Mouse (Mus musculus) intestine, postnatal 0 days (tissue): Measurements from ENCODE around the gene Sox12. TPM values are rescaled to one million over a fixed set of nuclear protein-coding genes. Genes with fewer than 3 reads are reported as not detected.
"Not testable (repeated sequence)": the region's sequence is repeated elsewhere in the genome, so short reads cannot be mapped to it uniquely, and the experiment has no call there.

ENCODE experiments used
- ATAC-seq: fragments of 200-750 bp; cut with Nextera tagmentation; 2 replicates; pipeline ENCODE4 v1.8.0; 2017; ENCODE audit warnings: mild to moderate bottlenecking, moderate TSS enrichment, moderate library complexity
- H3K27ac ChIP-seq: fragments of 300-500 bp; sonication (generic); 2 replicates; pipeline ENCODE4 v1.5.1; 2014; ENCODE audit warnings: mild to moderate bottlenecking, low read depth, low read length, moderate library complexity
- H3K27me3 ChIP-seq: fragments of 300-500 bp; sonication (generic); replicated peaks from 2 replicates; pipeline ENCODE4 v1.6.1; 2014; ENCODE audit warnings: low read length, mixed read lengths; ENCODE audit not compliant: control insufficient read depth, insufficient read depth
- H3K36me3 ChIP-seq: fragments of 300-500 bp; sonication (generic); 2 replicates; pipeline ENCODE4 v1.6.1; 2014; ENCODE audit warnings: mild to moderate bottlenecking, moderate library complexity; ENCODE audit not compliant: control insufficient read depth, insufficient read depth
- H3K4me1 ChIP-seq: fragments of 300-500 bp; sonication (generic); replicated peaks from 2 replicates; pipeline ENCODE4 v1.6.1; 2014; ENCODE audit warnings: antibody characterized with exemption, low read length, mixed read lengths; ENCODE audit not compliant: control insufficient read depth, insufficient read depth
- H3K4me2 ChIP-seq: fragments of 300-500 bp; sonication (generic); replicated peaks from 2 replicates; pipeline ENCODE4 v1.6.1; 2014; ENCODE audit warnings: low read depth, mild to moderate bottlenecking, moderate library complexity
- H3K4me3 ChIP-seq: fragments of 300-500 bp; sonication (generic); 2 replicates; pipeline ENCODE4 v1.5.1; 2014; ENCODE audit warnings: low read depth, low read length
- H3K9ac ChIP-seq: fragments of 300-500 bp; sonication (generic); 2 replicates; pipeline ENCODE4 v1.6.1; 2014; ENCODE audit warnings: mild to moderate bottlenecking, low read depth, low read length
- H3K9me3 ChIP-seq: fragments of 300-500 bp; sonication (generic); 2 replicates; pipeline ENCODE4 v1.6.1; 2016; ENCODE audit warnings: mixed run types; ENCODE audit not compliant: control insufficient read depth
- CTCF ChIP-seq: sonication (generic); IDR thresholded peaks from 2 replicates; pipeline ENCODE4 v1.5.1; 2016; ENCODE audit warnings: low read depth, mild to moderate bottlenecking, control low read depth, antibody characterized with exemption, moderate library complexity
- WGBS: fragments of 180-500 bp; shearing (Covaris S2); extraction: QIAGEN DNeasy Blood & Tissue Kit; methylation state at CpG from one replicate; pipeline ENCODE4 v1.1.7; 2014; 5-methylcytosine and 5-hydroxymethylcytosine counted together
- polyA plus RNA-seq: library from polyadenylated mRNA; unstranded; fragments of >200 nt; fragmentation: Nextera tagmentation; extraction: Ambion mirVana; gene quantifications from 2 replicates; pipeline ENCODE4 v1.2.1, GENCODE M21; 2015

The Sox12 gene
- polyA plus RNA-seq, 1 experiment from 2014 or later: 2.8 TPM

GRCm38 (mm10) chr2:152438963-152439362, 41.1 kb upstream of the Sox12 start:
- TF ChIP-seq CTCF: peak; percentile 50
- 0 out of 2 replicates have a peak, but pooled peaks have one; percentile 41 for ATAC-seq
- no peak overlapping the region for H3K9ac ChIP-seq
- H3K4me1 ChIP-seq: no peaks in the 10 kb centered on the region
- no peak overlapping the region for H3K4me3 ChIP-seq
- H3K4me2 ChIP-seq: no peak overlapping the region
- H3K36me3 ChIP-seq: no peaks in the 10 kb centered on the region
- no peak overlapping the region for H3K27ac ChIP-seq
- no peaks in the 10 kb centered on the region for H3K9me3 ChIP-seq
- no peaks in the 10 kb centered on the region for H3K27me3 ChIP-seq
- 81% methylated on average over 1 of the region's 1 CpGs for WGBS

DNA sequence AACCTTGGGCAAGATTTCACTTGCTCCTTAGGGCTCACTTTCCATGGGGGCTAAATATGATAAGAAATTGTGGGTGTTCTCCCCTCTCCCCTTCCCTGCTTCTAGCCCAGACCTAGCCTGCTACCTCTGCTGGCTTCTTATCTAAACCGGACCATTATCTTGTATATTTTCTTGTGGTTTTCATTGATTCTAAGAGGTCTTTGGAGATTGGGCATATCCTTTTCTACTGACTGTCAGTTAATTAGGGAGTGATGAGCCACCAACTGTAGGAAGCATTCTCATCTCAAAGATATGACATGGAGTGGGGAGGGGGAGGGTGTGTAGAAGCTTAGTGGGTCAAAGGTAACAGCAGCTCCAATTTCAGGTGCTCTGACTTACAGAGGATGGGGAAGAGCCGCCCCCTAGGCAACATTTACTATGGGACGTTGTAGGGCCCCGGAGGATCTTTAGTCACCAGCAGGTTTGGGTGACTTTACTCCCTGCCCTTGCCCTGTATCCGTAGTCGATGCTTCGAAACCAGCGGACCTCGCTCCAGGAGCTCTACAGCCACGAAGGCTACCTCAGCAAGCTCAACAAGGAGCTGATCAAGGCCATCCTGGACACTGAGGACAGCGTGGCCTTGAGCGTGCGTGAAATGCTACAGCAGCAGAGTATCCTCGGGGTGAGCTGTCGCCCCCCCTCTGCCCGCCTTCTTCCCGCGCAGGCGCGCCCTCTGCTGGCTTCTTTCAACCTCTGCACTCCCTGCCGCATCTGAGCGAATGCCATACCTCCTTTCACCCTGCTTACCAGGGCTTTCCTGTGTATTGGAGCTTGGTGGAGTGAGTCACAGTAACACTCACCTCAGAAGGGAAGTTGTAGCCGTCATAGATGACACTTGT, 39.4 kb upstream of the Sox12 start:
- Histone ChIP-seq H3K9me3 (no peaks in the 10 kb centered on the region), H3K27ac (no peak overlapping the region), H3K27me3 (no peaks in the 10 kb centered on the region), H3K4me1 (no peaks in the 10 kb centered on the region), H3K4me2 (peak overlapping the region; percentile 61), H3K9ac (no peak overlapping the region), H3K36me3 (no peaks in the 10 kb centered on the region), H3K4me3 (0 out of 2 replicates have a peak overlapping the region, but pooled peaks have one; percentile 16)
- WGBS: 4% methylated on average over 23 of the region's 23 CpGs
- TF ChIP-seq CTCF: peak; percentile 99
- ATAC-seq: peak; percentile 77; the same call in 1 of the 2 replicates

DNA sequence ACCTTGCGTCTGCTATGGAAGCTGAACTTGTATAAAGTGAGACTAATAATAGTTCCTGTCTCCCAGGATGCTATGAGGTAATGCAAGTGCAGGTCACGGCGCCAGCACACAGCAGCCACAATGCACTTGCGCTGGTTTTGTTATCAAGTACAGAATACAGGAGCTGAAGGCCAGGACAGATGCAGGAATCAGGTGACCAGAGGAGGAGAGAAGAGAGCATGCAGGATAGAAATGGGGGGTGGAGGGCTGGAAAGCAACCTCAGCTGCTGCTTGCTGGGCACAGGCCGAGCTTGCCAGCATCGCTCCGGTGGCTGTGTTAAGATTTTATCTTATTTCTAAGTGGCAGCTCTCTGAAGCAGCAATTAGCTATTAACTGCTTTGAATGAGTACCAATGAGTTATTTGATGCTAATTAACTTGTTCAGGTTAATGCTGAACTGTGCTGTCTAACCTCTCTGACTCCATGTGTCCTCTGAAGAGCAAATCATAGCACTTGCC, 38.6 kb upstream of the Sox12 start:
- H3K27ac ChIP-seq: no peak overlapping the region
- no peak overlapping the region for H3K4me3 ChIP-seq
- H3K4me1 ChIP-seq: no peaks in the 10 kb centered on the region
- ATAC-seq: no peak
- no peak overlapping the region for H3K4me2 ChIP-seq
- 77% methylated on average over 7 of the region's 7 CpGs for WGBS
- TF ChIP-seq CTCF: no peak
- no peaks in the 10 kb centered on the region for H3K36me3 ChIP-seq
- no peak overlapping the region for H3K9ac ChIP-seq
- no peaks in the 10 kb centered on the region for H3K27me3 ChIP-seq
- no peaks in the 10 kb centered on the region for H3K9me3 ChIP-seq

- not testable (repeated sequence) for H3K4me1 ChIP-seq, H3K9ac ChIP-seq, H3K4me3 ChIP-seq, ATAC-seq, H3K27me3 ChIP-seq, H3K9me3 ChIP-seq, H3K36me3 ChIP-seq, H3K4me2 ChIP-seq, H3K27ac ChIP-seq
- TF ChIP-seq CTCF: 0 out of 2 replicates have a peak, but pooled peaks have one; percentile 30
- WGBS: 83% methylated on average over 2 of the region's 2 CpGs
Measured at GRCm38 (mm10) chr2:152428481-152428880, 30.6 kb upstream of the Sox12 start.

DNA sequence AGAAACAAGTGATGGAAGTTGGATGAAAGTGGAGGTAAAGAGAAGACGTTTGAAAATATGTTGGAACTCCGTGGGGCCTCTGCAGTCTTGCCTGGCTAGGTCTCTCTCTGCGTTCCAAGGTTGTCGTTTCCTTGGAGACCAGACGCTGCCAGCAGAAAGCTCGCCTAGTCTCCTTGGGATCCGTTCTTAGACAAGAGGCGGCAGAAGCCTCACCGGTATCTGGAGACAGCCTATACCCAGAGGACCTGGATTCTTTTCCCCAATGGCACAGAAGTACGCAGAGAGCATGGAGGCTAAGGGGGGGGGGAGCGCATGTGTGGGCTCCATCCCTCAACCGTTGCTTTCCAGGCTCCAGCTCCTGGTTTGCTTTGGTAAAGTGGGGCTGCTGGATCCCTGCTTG, 29.6 kb upstream of the Sox12 start:
- whole genome bisulfite sequencing: 11% methylated on average over 12 of the region's 12 CpGs
- H3K4me2 ChIP-seq: no peak overlapping the region
- H3K36me3 ChIP-seq: no peaks in the 10 kb centered on the region
- TF ChIP-seq CTCF: no peak
- no peak overlapping the region for H3K27ac ChIP-seq
- no peaks in the 10 kb centered on the region for H3K4me1 ChIP-seq
- no peak overlapping the region for H3K9ac ChIP-seq
- no peak overlapping the region for H3K4me3 ChIP-seq
- no peaks in the 10 kb centered on the region for H3K27me3 ChIP-seq
- ATAC-seq: no peak
- no peaks in the 10 kb centered on the region for H3K9me3 ChIP-seq

DNA sequence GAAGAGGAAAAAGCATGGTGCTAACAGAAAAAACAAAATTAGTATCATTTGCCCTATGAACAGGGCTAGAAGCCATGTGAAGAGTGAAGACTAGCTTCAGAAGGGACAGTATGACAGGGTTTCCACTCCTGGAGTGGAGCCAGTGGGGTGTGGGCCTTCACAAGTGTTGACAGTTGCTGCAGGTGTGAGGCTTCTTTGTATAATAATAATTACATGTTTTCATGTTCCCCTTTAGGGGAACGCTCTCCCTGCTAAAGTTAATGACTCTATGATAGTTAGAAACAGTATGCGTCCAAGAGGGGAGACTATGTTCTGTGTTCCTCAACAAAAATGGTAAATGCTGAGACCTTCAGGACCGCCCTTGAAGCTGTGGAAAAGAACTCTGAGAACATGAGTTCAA, 17.9 kb upstream of the Sox12 start:
- Histone ChIP-seq H3K9ac (no peak overlapping the region), H3K36me3 (no peaks in the 10 kb centered on the region), H3K4me1 (no peaks in the 10 kb centered on the region; the same call in 1 of the 2 replicates), H3K27ac (0 out of 2 replicates have a peak overlapping the region, but pooled peaks have one; percentile 94), H3K9me3 (no peaks in the 10 kb centered on the region; the same call in 1 of the 2 replicates), H3K4me3 (no peak overlapping the region), H3K4me2 (0 out of 2 replicates have a peak overlapping the region, but pooled peaks have one; percentile 86), H3K27me3 (no peaks in the 10 kb centered on the region)
- ATAC-seq: no peak
- no peak for TF ChIP-seq CTCF
- WGBS: 91% methylated on average over 3 of the region's 3 CpGs
